Comparison of ENCODE assay signal across 12 mouse cellular contexts in the genomic region with DNA sequence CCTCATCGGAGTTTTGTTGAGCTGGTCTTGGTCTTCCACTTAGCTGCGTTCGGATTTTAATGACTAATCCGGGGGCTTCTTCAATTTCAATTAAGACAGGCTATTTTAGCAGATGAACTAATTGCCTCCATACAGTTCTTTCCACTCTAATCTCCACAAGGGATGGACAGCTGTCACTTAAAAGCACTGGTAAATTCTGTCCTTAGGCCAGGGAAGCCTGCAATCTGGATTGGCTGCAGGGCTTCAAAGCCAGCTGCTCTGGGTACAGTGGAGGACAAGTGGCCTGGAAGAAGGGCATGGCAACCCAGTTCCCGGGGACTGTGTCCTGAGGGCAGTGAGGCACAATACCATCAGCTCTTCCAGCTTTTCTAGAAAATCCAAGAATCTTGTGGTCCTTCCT. TPM values are rescaled to one million over a fixed set of nuclear protein-coding genes. Genes with fewer than 3 reads are reported as not detected.
DNase-seq lines count a peak whose midpoint lies in the region; ATAC-seq and TF ChIP-seq lines count a peak whose summit lies in the region.
"Had no signal": no experiment of that assay in that cellular context is flagged by ENCODE, and none has a peak within 500 bp of the region (broad histone marks: within the 10 kb centered on the region; RNA-seq: fewer than 3 reads in every experiment).

No protein-coding gene starts in this region.

- TF ChIP-seq POLR2A in kidney, adult 2 months (IDR thresholded peaks at IDR 0.05; ENCODE audit: low read depth, low read length), result no peak

- TF ChIP-seq CTCF in kidney, adult 2 months (conservative IDR thresholded peaks at IDR 0.05; ENCODE audit: insufficient read depth, insufficient read length, low read depth, low read length), result no peak

- H3K4me3 ChIP-seq in heart, embryonic 11.5 days (ENCODE audit: low read depth, low read length), result no peak overlapping the region
- H3K4me3 ChIP-seq in embryonic facial prominence, embryonic 10.5 days, result peak overlapping the region; percentile 47
- no peak overlapping the region for H3K4me3 ChIP-seq in forebrain, embryonic 15.5 days
- no peak overlapping the region for H3K4me3 ChIP-seq in midbrain, embryonic 11.5 days (ENCODE audit: low read depth, low read length)
- H3K4me3 ChIP-seq in kidney, adult 2 months (ENCODE audit: insufficient read depth, low read depth, low read length), result no peak overlapping the region

- no peak overlapping the region for H3K9ac ChIP-seq in heart, embryonic 11.5 days (ENCODE audit: low read depth, low read length)
- no peak overlapping the region for H3K9ac ChIP-seq in forebrain, embryonic 15.5 days (replicated peaks)
- H3K9ac ChIP-seq in midbrain, embryonic 11.5 days (ENCODE audit: low read length), result no peak overlapping the region

- no peaks in the 10 kb centered on the region for H3K27me3 ChIP-seq in heart, embryonic 11.5 days (ENCODE audit: control insufficient read depth, insufficient read depth, low read length)
- H3K27me3 ChIP-seq in embryonic facial prominence, embryonic 10.5 days (replicated peaks; ENCODE audit: low read depth, poor library complexity, severe bottlenecking), result no peaks in the 10 kb centered on the region; the same call in 1 of the 2 replicates
- no peaks in the 10 kb centered on the region for H3K27me3 ChIP-seq in forebrain, embryonic 15.5 days
- no peaks in the 10 kb centered on the region for H3K27me3 ChIP-seq in midbrain, embryonic 11.5 days (ENCODE audit: control insufficient read depth, insufficient read depth, low read length)
- H3K27me3 ChIP-seq in kidney, adult 2 months (replicated peaks; ENCODE audit: control insufficient read depth, insufficient read depth, low read length), result no peaks in the 10 kb centered on the region

- no peak overlapping the region for H3K27ac ChIP-seq in heart, embryonic 11.5 days (ENCODE audit: low read depth, low read length)
- no peak overlapping the region for H3K27ac ChIP-seq in embryonic facial prominence, embryonic 10.5 days (replicated peaks)
- peak overlapping the region; percentile 66; the same call in 1 of the 2 replicates for H3K27ac ChIP-seq in forebrain, embryonic 15.5 days (replicated peaks)
- H3K27ac ChIP-seq in midbrain, embryonic 11.5 days (ENCODE audit: low read depth, low read length), result no peak overlapping the region; the same call in 1 of the 2 replicates
- H3K27ac ChIP-seq in kidney, adult 2 months (ENCODE audit: insufficient read depth, low read depth, low read length), result no peak overlapping the region
- H3K27ac ChIP-seq: kidney, postnatal 0 days had no signal

- H3K4me1 ChIP-seq in heart, embryonic 11.5 days (ENCODE audit: control insufficient read depth, insufficient read depth, low read length), result 0 out of 2 replicates have a peak, but pooled peaks cover 2% of the 10 kb centered on the region
- H3K4me1 ChIP-seq in embryonic facial prominence, embryonic 10.5 days, result peaks cover 11% of the 10 kb centered on the region
- peaks cover 6% of the 10 kb centered on the region; the same call in 1 of the 2 replicates for H3K4me1 ChIP-seq in forebrain, embryonic 15.5 days
- H3K4me1 ChIP-seq in midbrain, embryonic 11.5 days (ENCODE audit: control insufficient read depth, insufficient read depth, low read length), result no peaks in the 10 kb centered on the region
- peaks cover 6% of the 10 kb centered on the region for H3K4me1 ChIP-seq in kidney, adult 2 months (ENCODE audit: control insufficient read depth, insufficient read depth, low read length)

- no peak for DNase-seq in heart, postnatal 4 days
- peak; percentile 34 for DNase-seq in embryonic facial prominence, embryonic 10.5 days (ENCODE audit: low spot score)
- peak; percentile 90 for DNase-seq in midbrain, embryonic 11.5 days (ENCODE audit: low spot score, missing footprints)
- no peak for DNase-seq in urinary bladder, postnatal 4 days (ENCODE audit: low spot score in 2 of 2)
- no peak for DNase-seq in thymus, postnatal 0 days (ENCODE audit: low spot score)
- DNase-seq in kidney, adult 2 months, result no peak
- DNase-seq: gastrocnemius, postnatal 36 days; lung, adult 2 months; thymus, adult 18-20 months had no signal

- H3K9me3 ChIP-seq in heart, embryonic 11.5 days (replicated peaks; ENCODE audit: control insufficient read depth, low read length), result no peaks in the 10 kb centered on the region
- H3K9me3 ChIP-seq in embryonic facial prominence, embryonic 10.5 days, result peaks cover 3% of the 10 kb centered on the region
- no peaks in the 10 kb centered on the region for H3K9me3 ChIP-seq in forebrain, embryonic 15.5 days
- no peaks in the 10 kb centered on the region for H3K9me3 ChIP-seq in midbrain, embryonic 11.5 days (ENCODE audit: control insufficient read depth, low read length)

- ATAC-seq in heart, embryonic 11.5 days (replicated peaks; ENCODE audit: insufficient number of reproducible peaks, low FRiP score, low TSS enrichment), result no peak
- ATAC-seq in forebrain, embryonic 15.5 days (replicated peaks), result peak; percentile 45; the same call in 1 of the 2 replicates
- peak; percentile 76; the same call in 1 of the 2 replicates for ATAC-seq in midbrain, embryonic 11.5 days (ENCODE audit: low FRiP score)

- H3K4me2 ChIP-seq in heart, embryonic 11.5 days, result peak overlapping the region; percentile 9
- no peak overlapping the region for H3K4me2 ChIP-seq in forebrain, embryonic 15.5 days (replicated peaks)
- H3K4me2 ChIP-seq in midbrain, embryonic 11.5 days, result no peak overlapping the region

- WGBS in heart, embryonic 11.5 days (ENCODE audit: insufficient replicate concordance), result 27% methylated on average over 2 of the region's 5 CpGs
- WGBS in embryonic facial prominence, embryonic 10.5 days, result 5% methylated on average over 4 of the region's 5 CpGs
- 2% methylated on average over 4 of the region's 5 CpGs for WGBS in forebrain, embryonic 15.5 days
- 24% methylated on average over 4 of the region's 5 CpGs for WGBS in midbrain, embryonic 11.5 days
- 13% methylated on average over 4 of the region's 5 CpGs for whole genome bisulfite sequencing in kidney, adult 2 months

- no peaks in the 10 kb centered on the region for H3K36me3 ChIP-seq in heart, embryonic 11.5 days (ENCODE audit: control insufficient read depth, insufficient read depth, low read length)
- no peaks in the 10 kb centered on the region for H3K36me3 ChIP-seq in embryonic facial prominence, embryonic 10.5 days (replicated peaks)
- no peaks in the 10 kb centered on the region for H3K36me3 ChIP-seq in forebrain, embryonic 15.5 days
- H3K36me3 ChIP-seq in midbrain, embryonic 11.5 days (ENCODE audit: control insufficient read depth, insufficient read depth, low read length), result no peaks in the 10 kb centered on the region
- no peaks in the 10 kb centered on the region for H3K36me3 ChIP-seq in kidney, adult 2 months (ENCODE audit: control insufficient read depth, insufficient read depth, low read length)

RNA-seq across cellular contexts. Expression of gene Tpt1, which starts 26.2 kb away (rescaled TPM):
- polyA plus RNA-seq in heart, embryonic 11.5 days (2014; fragmentation: Nextera tagmentation; extraction: Ambion mirVana), result 1,014 and 1,054 TPM in 2 replicates
- 1,000 to 10,000 TPM; 3,223 to 3,331 TPM for total RNA-seq in heart, postnatal 4 days (2021)
- polyA plus RNA-seq in embryonic facial prominence, embryonic 10.5 days (2016; fragmentation: Nextera tagmentation; extraction: Ambion mirVana), result 832 and 862 TPM in 2 replicates
- polyA plus RNA-seq in forebrain, embryonic 15.5 days (2015; fragmentation: Nextera tagmentation; extraction: Ambion mirVana), result 868 and 874 TPM in 2 replicates
- 1,099 and 1,119 TPM in 2 replicates for polyA plus RNA-seq in midbrain, embryonic 11.5 days (2014; fragmentation: Nextera tagmentation; extraction: Ambion mirVana)
- polyA plus RNA-seq in thymus, postnatal 0 days (2015; fragmentation: Nextera tagmentation; extraction: Ambion mirVana), result 1,615 and 1,673 TPM in 2 replicates
- 1,266 and 1,401 TPM in 2 replicates for polyA plus RNA-seq in kidney, adult 2 months (2012; rRNA removed)

Comparison
In these comparisons a context has a peak if more than half of its experiments do, and no peak if none do; other contexts are left out.
1. DNase-seq: peak in embryonic facial prominence, embryonic 10.5 days (single experiment) and midbrain, embryonic 11.5 days (single experiment); none in heart, postnatal 4 days (single experiment), urinary bladder, postnatal 4 days (0 of 2), thymus, postnatal 0 days (single experiment) and kidney, adult 2 months (single experiment).